Mouse (Mus musculus) spleen, adult 2 months (tissue): Measurements from ENCODE around the gene Maml2.

ENCODE experiments used
- CTCF ChIP-seq: fragments of 200-500 bp; IDR thresholded peaks from 2 replicates; pipeline ENCODE4 v1.5.1; 2011; ENCODE audit warnings: mild to moderate bottlenecking, inconsistent platforms; ENCODE audit not compliant: insufficient read depth, insufficient read length, insufficient replicate concordance; ENCODE audit errors: extremely low read depth
- POLR2A ChIP-seq: fragments of 200-500 bp; IDR thresholded peaks from 2 replicates; pipeline ENCODE4 v1.6.1; 2011; ENCODE audit warnings: low read depth, low read length, inconsistent platforms

DNA sequence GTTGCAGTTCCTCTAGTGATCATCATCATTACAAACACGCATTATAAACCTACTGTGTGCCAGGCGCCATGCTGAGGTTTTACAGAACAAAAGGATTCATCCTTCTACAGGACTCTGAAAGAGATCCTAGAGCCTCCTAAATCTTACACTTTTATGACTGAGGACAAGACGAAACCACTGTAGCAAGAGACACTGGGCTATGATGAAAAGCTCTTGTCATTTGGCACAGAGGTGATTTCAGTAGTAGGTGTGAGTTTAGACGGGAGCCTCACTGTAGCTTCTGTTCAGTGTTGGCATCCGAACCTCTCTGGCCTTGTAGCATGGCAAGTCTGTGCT lies 402.0 kb downstream of the Maml2 start:
- TF ChIP-seq POLR2A, result no peak
- no peak for TF ChIP-seq CTCF
